Mouse (Mus musculus) testis, adult 2 months (tissue): ENCODE results near the gene A830031A19Rik.

Experiments used
- CTCF ChIP-seq: fragments of 200-500 bp; IDR thresholded peaks from 2 replicates; pipeline ENCODE4 v1.5.1; 2012; ENCODE audit warnings: low read depth, mild to moderate bottlenecking, inconsistent platforms, low read length, moderate library complexity; ENCODE audit not compliant: control insufficient read depth, insufficient read depth, insufficient replicate concordance
- POLR2A ChIP-seq: fragments of 200-500 bp; IDR thresholded peaks from 2 replicates; pipeline ENCODE4 v1.6.1; 2012; ENCODE audit warnings: low read depth, mild to moderate bottlenecking, inconsistent platforms, low read length, moderate library complexity; ENCODE audit not compliant: control insufficient read depth

DNA sequence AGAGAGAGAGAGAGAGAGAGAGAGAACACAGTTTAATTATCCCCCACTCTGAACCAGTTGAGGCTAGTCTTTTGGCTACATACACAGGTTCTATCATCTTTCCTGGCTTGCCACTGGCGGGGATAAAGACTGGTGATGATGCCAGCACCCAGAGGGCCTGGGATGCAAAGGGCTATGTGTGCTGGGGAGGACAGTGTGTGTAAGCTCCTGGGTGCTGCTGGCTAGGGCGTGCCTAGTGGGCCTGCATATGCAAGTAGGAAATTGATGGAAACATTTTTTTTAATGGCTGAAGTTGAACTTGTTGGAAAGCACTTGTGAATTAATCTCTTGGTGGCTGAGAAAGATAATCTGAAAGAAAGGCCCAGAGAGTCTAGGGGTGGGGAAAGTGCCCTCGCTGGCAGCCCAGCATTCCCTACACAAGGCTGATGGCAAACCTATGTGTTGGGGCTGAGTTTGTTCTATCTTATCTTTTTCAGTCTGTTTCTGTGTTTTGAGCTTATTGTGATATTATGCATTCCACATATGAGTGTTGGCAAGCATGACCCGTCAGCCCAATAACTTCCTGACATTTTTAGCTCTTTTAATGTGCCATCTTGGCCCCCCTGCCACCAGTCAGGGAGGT, 25.7 kb upstream of the A830031A19Rik start:
- TF ChIP-seq POLR2A = no peak
- no peak for TF ChIP-seq CTCF
